In the genomic region with DNA sequence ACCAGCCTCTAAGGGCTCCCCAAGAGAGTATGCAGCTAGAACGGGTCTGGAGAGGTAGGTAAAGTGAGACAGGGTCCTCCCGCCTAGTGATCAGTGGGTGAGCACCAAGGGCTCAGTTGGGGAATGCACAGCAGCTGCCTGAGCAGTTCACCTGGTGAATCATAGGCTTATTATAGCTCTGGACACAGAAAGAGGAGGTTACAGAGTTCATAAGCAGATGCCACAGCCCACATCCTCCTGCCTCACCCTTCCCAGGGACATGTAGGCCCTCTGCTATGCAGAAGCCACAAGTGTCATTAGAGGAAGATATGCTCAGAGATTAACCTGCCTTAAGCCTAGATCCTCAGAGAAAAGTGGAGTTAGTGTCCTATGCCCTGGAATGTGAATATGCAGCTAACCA, we compare ENCODE assay signal across 12 mouse cellular contexts. TPM values are rescaled to one million over a fixed set of nuclear protein-coding genes. Genes with fewer than 3 reads are reported as not detected.
A peak's percentile ranks its signal among the peaks of the same experiment; 100 is the strongest.
DNase-seq lines count a peak whose midpoint lies in the region; ATAC-seq and TF ChIP-seq lines count a peak whose summit lies in the region.
"Had no signal": no experiment of that assay in that cellular context is flagged by ENCODE, and none has a peak within 500 bp of the region (broad histone marks: within the 10 kb centered on the region; RNA-seq: fewer than 3 reads in every experiment).

No protein-coding gene starts in this region.

- H3K9me3 ChIP-seq in kidney, embryonic 16.5 days (ENCODE audit: low read length), result no peaks in the 10 kb centered on the region
- no peaks in the 10 kb centered on the region for H3K9me3 ChIP-seq in embryonic facial prominence, embryonic 10.5 days
- H3K9me3 ChIP-seq: heart, embryonic 12.5 days had no signal

- TF ChIP-seq CTCF in kidney, adult 2 months (conservative IDR thresholded peaks at IDR 0.05; ENCODE audit: insufficient read depth, insufficient read length, low read depth, low read length), result no peak

- no peak for ATAC-seq in kidney, embryonic 16.5 days (ENCODE audit: low FRiP score, low TSS enrichment)
- ATAC-seq in CD4-positive, CD25-positive, alpha-beta regulatory T cell, adult 4 months, result peak; percentile 51
- no peak; the same call in 1 of the 2 replicates for ATAC-seq in monocyte, adult 5-6 weeks (replicated peaks; ENCODE audit: insufficient number of reproducible peaks, low FRiP score, low TSS enrichment, poor library complexity, severe bottlenecking)
- ATAC-seq: inflammation-experienced regulatory T-cells, adult 6 months had no signal

- WGBS in kidney, embryonic 16.5 days, result 82% methylated on average over 2 of the region's 2 CpGs
- WGBS in embryonic facial prominence, embryonic 10.5 days, result 75% methylated on average over 2 of the region's 2 CpGs
- 81% methylated on average over 2 of the region's 2 CpGs for WGBS in kidney, adult 2 months

- peaks cover 30% of the 10 kb centered on the region for H3K4me1 ChIP-seq in kidney, embryonic 16.5 days (ENCODE audit: insufficient read depth, low read length)
- peaks cover 69% of the 10 kb centered on the region for H3K4me1 ChIP-seq in embryonic facial prominence, embryonic 10.5 days
- H3K4me1 ChIP-seq in kidney, adult 2 months (ENCODE audit: control insufficient read depth, insufficient read depth, low read length), result peaks cover 6% of the 10 kb centered on the region

- no peak overlapping the region for H3ac ChIP-seq in myocyte (ENCODE audit: control insufficient read depth, insufficient read length)

- DNase-seq in kidney, adult 9 months, result no peak
- DNase-seq in embryonic facial prominence, embryonic 10.5 days (ENCODE audit: low spot score), result no peak
- DNase-seq in kidney, adult 2 months, result no peak
- DNase-seq: adrenal gland, postnatal 10 days; lung, adult 2 months; thymus, postnatal 4 days had no signal

- H3K9ac ChIP-seq in kidney, embryonic 16.5 days (replicated peaks; ENCODE audit: low read length), result no peak overlapping the region
- H3K9ac ChIP-seq: heart, embryonic 12.5 days had no signal

- no peaks in the 10 kb centered on the region for H3K36me3 ChIP-seq in kidney, embryonic 16.5 days (ENCODE audit: insufficient read depth, low read length)
- 0 out of 2 replicates have a peak, but pooled peaks cover 3% of the 10 kb centered on the region for H3K36me3 ChIP-seq in embryonic facial prominence, embryonic 10.5 days (replicated peaks)
- no peaks in the 10 kb centered on the region for H3K36me3 ChIP-seq in myocyte (ENCODE audit: control insufficient read depth, insufficient read depth)
- no peaks in the 10 kb centered on the region for H3K36me3 ChIP-seq in kidney, adult 2 months (ENCODE audit: control insufficient read depth, insufficient read depth, low read length)
- H3K36me3 ChIP-seq: heart, embryonic 12.5 days had no signal

- no peaks in the 10 kb centered on the region for H3K27me3 ChIP-seq in kidney, embryonic 16.5 days (ENCODE audit: insufficient read depth, low read length)
- H3K27me3 ChIP-seq in embryonic facial prominence, embryonic 10.5 days (replicated peaks; ENCODE audit: low read depth, poor library complexity, severe bottlenecking), result peaks cover 8% of the 10 kb centered on the region; the same call in 1 of the 2 replicates
- no peaks in the 10 kb centered on the region for H3K27me3 ChIP-seq in myocyte (ENCODE audit: control insufficient read depth, insufficient read depth, insufficient read length)
- no peaks in the 10 kb centered on the region for H3K27me3 ChIP-seq in kidney, adult 2 months (replicated peaks; ENCODE audit: control insufficient read depth, insufficient read depth, low read length)

- no peak overlapping the region for H3K4me3 ChIP-seq in kidney, embryonic 16.5 days (ENCODE audit: low read length)
- H3K4me3 ChIP-seq in embryonic facial prominence, embryonic 10.5 days, result no peak overlapping the region
- no peak overlapping the region for H3K4me3 ChIP-seq in myocyte
- no peak overlapping the region for H3K4me3 ChIP-seq in kidney, adult 2 months (ENCODE audit: insufficient read depth, low read depth, low read length)
- H3K4me3 ChIP-seq: heart, embryonic 12.5 days had no signal

- no peak for TF ChIP-seq POLR2A in myocyte (IDR thresholded peaks at IDR 0.05; ENCODE audit: insufficient read length, low read depth)
- TF ChIP-seq POLR2A in kidney, adult 2 months (IDR thresholded peaks at IDR 0.05; ENCODE audit: low read depth, low read length), result no peak

- H3K27ac ChIP-seq in kidney, embryonic 16.5 days (ENCODE audit: low read length), result peak overlapping the region; percentile 4; the same call in 1 of the 2 replicates
- peak overlapping the region; percentile 57; the same call in 1 of the 2 replicates for H3K27ac ChIP-seq in embryonic facial prominence, embryonic 10.5 days (replicated peaks)
- H3K27ac ChIP-seq in kidney, adult 2 months (ENCODE audit: insufficient read depth, low read depth, low read length), result no peak overlapping the region

- no peak overlapping the region for H3K4me2 ChIP-seq in kidney, embryonic 16.5 days (replicated peaks; ENCODE audit: low read depth, low read length)
- peak overlapping the region; percentile 75 for H3K4me2 ChIP-seq in myocyte (ENCODE audit: low read depth)
- H3K4me2 ChIP-seq: heart, embryonic 12.5 days had no signal

- peaks cover 27% of the 10 kb centered on the region for H3K79me2 ChIP-seq in myocyte (ENCODE audit: control insufficient read depth, insufficient read depth)

TF ChIP-seq in myocyte, 11 proteins besides CTCF, POLR2A, EP300 and RAD21:
- TF ChIP-seq MYOD1 (IDR thresholded peaks at IDR 0.05; ENCODE audit: control insufficient read depth in 1 of 3, insufficient read length in 2 of 3, low read depth in 2 of 3) (peak in 2 of 3 experiments; percentile 74 to 95), USF1 (IDR thresholded peaks at IDR 0.05; ENCODE audit: low read depth) (no peak), TCF12 (IDR thresholded peaks at IDR 0.05; ENCODE audit: insufficient read depth, poor library complexity, severe bottlenecking) (peak; percentile 22), MYOG (IDR thresholded peaks at IDR 0.05; ENCODE audit: control insufficient read depth in 1 of 3, insufficient read depth in 1 of 3, insufficient read length in 2 of 3, low read depth in 2 of 3) (peak; percentile 65 to 94 (median 75))

RNA-seq across cellular contexts. Expression of gene Srgap3, which starts 1.4 kb away (rescaled TPM):
- 3.9 and 5.8 TPM in 2 replicates for polyA plus RNA-seq in kidney, embryonic 16.5 days (2015; fragmentation: Nextera tagmentation; extraction: Ambion mirVana)
- under 1 TPM; 0.44 to 0.67 TPM for polyA plus RNA-seq in CD4-positive, CD25-positive, alpha-beta regulatory T cell, adult 4 months (2017; shearing (Covaris generic))
- polyA plus RNA-seq in embryonic facial prominence, embryonic 10.5 days (2016; fragmentation: Nextera tagmentation; extraction: Ambion mirVana), result 8.0 and 10.5 TPM in 2 replicates
- polyA plus RNA-seq in myocyte (2012; fragmentation: generic; extraction: Trizol), result 6.9 TPM
- 2.5 to 23.9 TPM (median 4.5 TPM) in 3 replicates for total RNA-seq in monocyte, adult 5-6 weeks (2017)
- 5.5 and 5.8 TPM in 2 replicates for polyA plus RNA-seq in kidney, adult 2 months (2012; rRNA removed)
